Mouse (Mus musculus): ENCODE results near the gene Uqcc1. TPM values are rescaled to one million over a fixed set of nuclear protein-coding genes. Genes with fewer than 3 reads are reported as not detected.
"Not testable (repeated sequence)": the region's sequence is repeated elsewhere in the genome, so short reads cannot be mapped to it uniquely, and the experiment has no call there.

The Uqcc1 gene
- total RNA-seq, 2 experiments from 2014 or later, result 54.2 to 54.9 TPM

- DNase-seq (ENCODE audit: low spot score in 2 of 2), result no peak
Observed at GRCm38 (mm10) chr2:155939897-155940529, 9.9 kb upstream of the Uqcc1 start.

GRCm38 (mm10) chr2:155928711-155929345 lies 1.3 kb downstream of the Uqcc1 start:
- DNase-seq (ENCODE audit: low spot score in 2 of 2), result no peak

GRCm38 (mm10) chr2:155925213-155925612 lies 4.9 kb downstream of the Uqcc1 start:
- not testable (repeated sequence) for DNase-seq (ENCODE audit: low spot score in 2 of 2)

GRCm38 (mm10) chr2:155923143-155923542 lies 7.0 kb downstream of the Uqcc1 start:
- no peak for DNase-seq (ENCODE audit: low spot score in 2 of 2)

GRCm38 (mm10) chr2:155914684-155915083 lies 15.4 kb downstream of the Uqcc1 start:
- no peak for DNase-seq (ENCODE audit: low spot score in 2 of 2)

GRCm38 (mm10) chr2:155903632-155904008 lies 26.5 kb downstream of the Uqcc1 start:
- peak; percentile 7 to 13 for DNase-seq (ENCODE audit: low spot score in 2 of 2)

GRCm38 (mm10) chr2:155902989-155903631 lies 27.0 kb downstream of the Uqcc1 start:
- DNase-seq (ENCODE audit: low spot score in 2 of 2), result peak; percentile 30 to 37

GRCm38 (mm10) chr2:155895046-155895735 lies 34.9 kb downstream of the Uqcc1 start:
- DNase-seq (ENCODE audit: low spot score in 2 of 2), result no peak

- no peak for DNase-seq (ENCODE audit: low spot score in 2 of 2)
Observed at GRCm38 (mm10) chr2:155894307-155895045, 35.6 kb downstream of the Uqcc1 start.

- no peak for DNase-seq (ENCODE audit: low spot score in 2 of 2)
Observed at GRCm38 (mm10) chr2:155886776-155887175, 43.3 kb downstream of the Uqcc1 start.

GRCm38 (mm10) chr2:155885271-155885697 lies 44.8 kb downstream of the Uqcc1 start:
- DNase-seq (ENCODE audit: low spot score in 2 of 2), result no peak

GRCm38 (mm10) chr2:155882087-155882486 lies 48.0 kb downstream of the Uqcc1 start:
- no peak for DNase-seq (ENCODE audit: low spot score in 2 of 2)

- no peak for DNase-seq (ENCODE audit: low spot score in 2 of 2)
Observed at GRCm38 (mm10) chr2:155878964-155879876, 50.9 kb downstream of the Uqcc1 start.

GRCm38 (mm10) chr2:155873636-155874035 lies 56.5 kb downstream of the Uqcc1 start:
- no peak for DNase-seq (ENCODE audit: low spot score in 2 of 2)

- no peak for DNase-seq (ENCODE audit: low spot score in 2 of 2)
Observed at GRCm38 (mm10) chr2:155872930-155873507, 57.1 kb downstream of the Uqcc1 start.

GRCm38 (mm10) chr2:155872486-155872885 lies 57.6 kb downstream of the Uqcc1 start:
- DNase-seq (ENCODE audit: low spot score in 2 of 2), result peak in 1 of 2 experiments; percentile 20

GRCm38 (mm10) chr2:155869772-155870171 lies 60.3 kb downstream of the Uqcc1 start:
- no peak for DNase-seq (ENCODE audit: low spot score in 2 of 2)

GRCm38 (mm10) chr2:155868320-155868719 lies 61.8 kb downstream of the Uqcc1 start:
- no peak for DNase-seq (ENCODE audit: low spot score in 2 of 2)

- peak in 1 of 2 experiments; percentile 15 for DNase-seq (ENCODE audit: low spot score in 2 of 2)
Observed at GRCm38 (mm10) chr2:155863301-155863867, 66.7 kb downstream of the Uqcc1 start.

Measured in layer of hippocampus, postnatal 10 days (tissue).